ENCODE assay signal across 1 mouse cellular context in the genomic region with DNA sequence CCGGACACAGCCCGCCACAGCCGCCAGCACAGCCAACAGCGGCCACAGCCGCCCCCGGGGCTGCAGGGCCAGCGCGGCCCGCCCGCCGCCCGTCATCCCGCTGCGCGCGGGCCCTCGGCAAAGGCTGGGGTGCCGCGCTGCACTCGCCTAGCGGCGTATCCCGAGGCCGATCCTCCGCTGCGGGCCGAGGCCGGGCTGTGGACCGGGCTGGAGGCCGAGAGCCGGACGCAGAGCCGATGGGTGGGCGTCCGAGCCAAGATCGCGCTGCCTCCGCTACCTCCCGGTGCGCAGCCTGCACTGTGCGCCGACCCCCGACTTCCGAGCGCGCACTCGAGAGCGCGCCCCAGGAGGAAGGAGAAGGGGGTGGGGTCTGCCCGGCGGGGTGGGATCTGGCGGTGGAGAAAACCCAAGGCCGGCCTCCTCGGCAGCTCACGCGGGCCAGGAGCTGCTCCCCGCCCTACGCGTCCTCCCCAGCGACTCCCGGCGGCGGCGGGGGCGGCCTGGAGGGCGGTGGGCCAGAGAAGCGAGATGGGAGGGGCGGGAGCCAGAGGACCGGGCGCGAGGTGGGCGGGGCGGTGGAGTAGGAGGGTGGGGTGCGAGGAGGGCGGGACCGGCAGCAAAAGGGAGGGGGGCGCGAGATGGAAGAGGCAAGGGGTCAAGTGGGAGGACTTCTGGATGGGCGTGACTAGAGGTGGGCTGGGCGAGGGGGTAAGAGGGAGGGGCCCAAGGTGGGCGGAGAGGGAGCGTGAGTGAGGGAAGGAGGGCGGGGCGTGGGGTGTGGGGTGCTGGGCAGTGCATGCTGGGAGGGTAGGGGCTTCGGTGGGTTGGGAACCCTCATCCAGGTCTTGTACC.
TF ChIP-seq lines count a peak whose summit lies in the region.

A gene (minus strand): TSS at position 343 of the 852 bp plus-strand sequence.

TF ChIP-seq in MEL, 35 proteins besides CTCF, POLR2A, EP300 and RAD21 (continued from another document):
- TF ChIP-seq TCF12 (IDR thresholded peaks at IDR 0.05; ENCODE audit: low read depth, low read length) (peak; percentile 24; the same call in 1 of the 2 replicates), GABPA (IDR thresholded peaks at IDR 0.05; ENCODE audit: low read depth, low read length) (no peak), KAT2A (conservative IDR thresholded peaks at IDR 0.05; ENCODE audit: low read depth, low read length) (no peak), ELF1 (IDR thresholded peaks at IDR 0.05; ENCODE audit: low read depth, low read length) (0 out of 2 replicates have a peak, but pooled peaks have one; percentile 33), JUND (IDR thresholded peaks at IDR 0.05; ENCODE audit: low read depth, low read length) (no peak), ZNF384 (IDR thresholded peaks at IDR 0.05; ENCODE audit: low read depth, low read length) (no peak), GATA1 (IDR thresholded peaks at IDR 0.05; ENCODE audit: low read depth, low read length) (no peak), MXI1 (IDR thresholded peaks at IDR 0.05; ENCODE audit: low read depth, low read length) (peak; percentile 69), RCOR1 (IDR thresholded peaks at IDR 0.05; ENCODE audit: low read depth, low read length) (no peak), SMC3 (IDR thresholded peaks at IDR 0.05; ENCODE audit: low read depth, low read length) (no peak)
